Mouse (Mus musculus) lung, postnatal 0 days (tissue): ENCODE measurements around the gene Eif4g2. TPM values are rescaled to one million over a fixed set of nuclear protein-coding genes. Genes with fewer than 3 reads are reported as not detected.
A peak's percentile ranks its signal among the peaks of the same experiment; 100 is the strongest.

ENCODE experiments used
- ATAC-seq: fragments of 200-750 bp; cut with Nextera tagmentation; 2 replicates; pipeline ENCODE4 v1.8.0; 2017; ENCODE audit warnings: moderate library complexity
- DNase-seq: peaks from one replicate; pipeline ENCODE4 v3.0.0-alpha.2; 2016; ENCODE audit warnings: low spot score
- H3K27ac ChIP-seq: fragments of 300-500 bp; sonication (generic); 2 replicates; pipeline ENCODE4 v1.5.1; 2014; ENCODE audit warnings: antibody characterized with exemption, mild to moderate bottlenecking, low read length, mixed read lengths
- H3K27me3 ChIP-seq: fragments of 300-500 bp; sonication (generic); replicated peaks from 2 replicates; pipeline ENCODE4 v1.6.1; 2014; ENCODE audit warnings: low read length, mixed read lengths; ENCODE audit not compliant: insufficient read depth
- H3K36me3 ChIP-seq: fragments of 300-500 bp; sonication (generic); 2 replicates; pipeline ENCODE4 v1.6.1; 2014; ENCODE audit warnings: low read length, mixed read lengths; ENCODE audit not compliant: insufficient read depth
- H3K4me1 ChIP-seq: fragments of 300-500 bp; sonication (generic); 2 replicates; pipeline ENCODE4 v1.6.1; 2014; ENCODE audit warnings: antibody characterized with exemption, low read depth, low read length, mixed read lengths; ENCODE audit not compliant: insufficient read depth
- H3K4me2 ChIP-seq: fragments of 300-500 bp; sonication (generic); replicated peaks from 2 replicates; pipeline ENCODE4 v1.6.1; 2014; ENCODE audit warnings: low read depth, mild to moderate bottlenecking, low read length, moderate library complexity, mixed read lengths
- H3K4me3 ChIP-seq: fragments of 300-500 bp; sonication (generic); 2 replicates; pipeline ENCODE4 v1.5.1; 2014; ENCODE audit warnings: low read depth, low read length
- H3K9ac ChIP-seq: fragments of 300-500 bp; sonication (generic); replicated peaks from 2 replicates; pipeline ENCODE4 v1.6.1; 2014; ENCODE audit warnings: low read depth, mild to moderate bottlenecking
- H3K9me3 ChIP-seq: fragments of 300-500 bp; sonication (generic); 2 replicates; pipeline ENCODE4 v1.6.1; 2016; ENCODE audit warnings: low read length, mixed read lengths
- CTCF ChIP-seq: IDR thresholded peaks from 2 replicates; pipeline ENCODE4 v1.5.1; 2016; ENCODE audit warnings: antibody characterized with exemption, mild to moderate bottlenecking
- EP300 ChIP-seq: IDR thresholded peaks from 2 replicates; pipeline ENCODE4 v1.6.1; 2016; ENCODE audit warnings: antibody characterized with exemption, mild to moderate bottlenecking, control low read depth
- WGBS: fragments of 180-500 bp; shearing (Covaris S2); extraction: QIAGEN DNeasy Blood & Tissue Kit; methylation state at CpG from one replicate; pipeline ENCODE4 v1.1.7; 2014; 5-methylcytosine and 5-hydroxymethylcytosine counted together
- polyA plus RNA-seq: library from polyadenylated mRNA; unstranded; fragments of >200 nt; fragmentation: Nextera tagmentation; extraction: Ambion mirVana; gene quantifications from 2 replicates; pipeline ENCODE4 v1.2.1, GENCODE M21; 2015

Eif4g2 gene
- polyA plus RNA-seq, 1 experiment from 2014 or later, result 325 TPM

DNA sequence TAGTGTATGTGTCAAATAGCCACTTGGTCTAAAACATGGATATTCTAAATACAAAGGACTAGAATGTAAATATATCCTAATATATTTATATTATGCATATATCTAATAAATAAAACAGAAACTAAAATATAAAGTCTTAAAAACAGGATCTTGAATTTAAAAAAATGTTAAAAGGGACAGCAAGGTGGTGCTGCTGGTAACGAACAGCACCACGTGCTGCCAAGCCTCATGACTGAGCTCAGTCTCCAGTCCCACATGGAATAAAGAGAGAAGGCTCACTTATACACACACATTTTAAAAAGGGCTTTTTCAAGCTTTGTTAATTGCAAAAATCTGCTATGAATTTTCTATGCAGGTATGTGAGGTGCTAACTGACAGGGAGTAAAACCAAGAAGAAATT lies 1.6 kb upstream of the Eif4g2 start:
- ATAC-seq (no peak), DNase-seq (no peak)
- Histone ChIP-seq H3K4me1 (no peaks in the 10 kb centered on the region; the same call in 1 of the 2 replicates), H3K9ac (no peak overlapping the region), H3K27ac (no peak overlapping the region), H3K9me3 (no peaks in the 10 kb centered on the region), H3K4me3 (no peak overlapping the region), H3K4me2 (no peak overlapping the region), H3K27me3 (no peaks in the 10 kb centered on the region), H3K36me3 (peaks cover 12% of the 10 kb centered on the region)
- 68% methylated on average over 2 of the region's 2 CpGs for WGBS
- TF ChIP-seq CTCF (no peak), EP300 (no peak)

DNA sequence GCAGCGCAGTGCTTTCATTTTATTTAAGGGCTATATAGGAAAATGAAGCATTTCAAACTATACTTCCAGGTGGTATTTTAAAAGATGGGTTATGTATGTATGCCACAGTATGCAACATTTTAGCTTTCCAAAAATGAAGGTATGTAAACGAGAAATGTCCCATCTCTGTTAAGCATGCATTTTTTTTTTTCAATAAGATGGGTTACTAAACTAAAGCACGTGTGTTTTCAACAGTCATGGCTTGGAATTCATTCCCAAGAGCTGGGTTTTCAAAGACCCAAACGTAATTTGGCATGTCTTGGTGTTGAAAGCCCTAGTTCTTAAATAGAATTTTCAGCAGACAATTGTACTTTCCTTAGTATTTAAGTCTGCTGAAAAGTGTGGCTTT lies 897 bp upstream of the Eif4g2 start:
- Histone ChIP-seq H3K27ac (peak overlapping the region; percentile 99), H3K27me3 (no peaks in the 10 kb centered on the region), H3K4me2 (peak overlapping the region; percentile 69), H3K9me3 (no peaks in the 10 kb centered on the region), H3K4me3 (peak overlapping the region; percentile 84), H3K36me3 (peaks cover 19% of the 10 kb centered on the region), H3K4me1 (no peaks in the 10 kb centered on the region; the same call in 1 of the 2 replicates), H3K9ac (peak overlapping the region; percentile 74)
- TF ChIP-seq EP300 (0 out of 2 replicates have a peak, but pooled peaks have one; percentile 3), CTCF (no peak)
- ATAC-seq (no peak), DNase-seq (peak; percentile 32)
- WGBS, result 9% methylated on average over 4 of the region's 4 CpGs

DNA sequence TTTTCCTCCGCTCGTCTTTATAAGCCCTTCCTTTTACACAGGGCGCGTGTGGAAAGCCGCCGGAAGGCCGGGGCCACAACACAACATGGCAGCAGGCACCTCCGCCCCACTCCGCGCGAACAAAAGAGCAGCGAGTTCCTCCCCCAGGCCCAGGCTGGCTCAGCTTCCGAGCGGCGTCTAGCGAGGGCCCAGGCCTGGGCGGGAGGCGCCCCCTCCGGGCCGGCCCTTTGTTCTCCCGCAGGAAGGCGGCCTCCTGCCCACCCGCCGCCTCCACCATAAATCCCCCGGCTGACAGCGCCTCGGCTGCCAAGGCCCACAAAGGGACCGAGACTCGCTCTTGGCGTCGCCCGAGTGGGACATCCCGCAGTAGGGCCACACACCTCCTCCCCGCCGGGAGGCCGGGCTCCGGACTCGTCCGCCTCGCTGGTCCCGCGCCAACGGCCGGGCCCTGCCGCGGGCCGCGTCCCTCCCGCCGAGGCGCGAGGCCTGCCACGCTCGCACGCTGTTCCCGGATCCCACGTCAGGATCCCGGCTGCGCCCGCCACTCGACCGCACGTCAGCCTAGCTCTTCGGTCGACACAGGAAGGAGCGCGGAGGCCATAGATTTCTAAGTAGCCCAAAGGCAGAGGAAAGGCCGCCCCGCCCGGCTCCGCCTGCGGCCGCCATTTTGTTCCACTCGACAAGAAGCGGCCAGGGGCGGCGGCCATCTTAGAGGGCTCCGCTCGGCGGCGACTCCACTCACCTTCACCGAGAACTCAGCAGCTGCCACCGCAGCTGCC lies 598 bp downstream of the Eif4g2 start:
- no peak for TF ChIP-seq EP300
- TF ChIP-seq CTCF, result peak; percentile 36; the same call in 1 of the 2 replicates
- DNase-seq (peak; percentile 95), ATAC-seq (peak; percentile 75)
- Histone ChIP-seq H3K4me2 (peak overlapping the region; percentile 49), H3K4me3 (peak overlapping the region; percentile 84), H3K27me3 (no peaks in the 10 kb centered on the region), H3K36me3 (peaks cover 32% of the 10 kb centered on the region), H3K27ac (peak overlapping the region; percentile 99), H3K4me1 (no peaks in the 10 kb centered on the region; the same call in 1 of the 2 replicates), H3K9ac (peak overlapping the region; percentile 93), H3K9me3 (no peaks in the 10 kb centered on the region)
- under 1% methylated on average over 76 of the region's 83 CpGs for WGBS

DNA sequence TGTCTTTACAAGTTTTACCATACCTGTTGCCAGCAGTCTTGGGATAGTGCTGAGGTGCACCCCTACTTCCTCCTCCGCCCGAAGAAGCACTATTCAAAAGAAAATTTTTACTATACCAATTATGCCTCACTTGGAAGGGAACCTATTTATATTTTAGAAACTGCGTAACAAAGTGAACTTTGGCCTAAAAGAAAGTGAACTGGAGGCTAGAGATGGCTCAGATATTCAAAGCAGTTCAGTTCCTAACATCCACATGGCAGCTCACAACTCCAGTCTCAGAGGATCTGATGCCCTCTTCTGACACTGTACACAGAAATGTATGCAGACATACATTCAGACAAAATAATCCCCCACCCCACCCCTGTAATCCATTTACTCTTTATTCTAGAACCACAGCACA lies 2.0 kb downstream of the Eif4g2 start:
- no peak for DNase-seq
- H3K27ac ChIP-seq, result no peak overlapping the region
- no peaks in the 10 kb centered on the region for H3K9me3 ChIP-seq
- H3K9ac ChIP-seq, result peak overlapping the region; percentile 93; the same call in 1 of the 2 replicates
- TF ChIP-seq CTCF, result no peak
- TF ChIP-seq EP300, result no peak
- no peaks in the 10 kb centered on the region; the same call in 1 of the 2 replicates for H3K4me1 ChIP-seq
- H3K4me3 ChIP-seq, result peak overlapping the region; percentile 84
- WGBS, result 73% methylated on average over 3 of the region's 3 CpGs
- peak overlapping the region; percentile 49 for H3K4me2 ChIP-seq
- H3K36me3 ChIP-seq, result peaks cover 46% of the 10 kb centered on the region
- no peak for ATAC-seq
- no peaks in the 10 kb centered on the region for H3K27me3 ChIP-seq

DNA sequence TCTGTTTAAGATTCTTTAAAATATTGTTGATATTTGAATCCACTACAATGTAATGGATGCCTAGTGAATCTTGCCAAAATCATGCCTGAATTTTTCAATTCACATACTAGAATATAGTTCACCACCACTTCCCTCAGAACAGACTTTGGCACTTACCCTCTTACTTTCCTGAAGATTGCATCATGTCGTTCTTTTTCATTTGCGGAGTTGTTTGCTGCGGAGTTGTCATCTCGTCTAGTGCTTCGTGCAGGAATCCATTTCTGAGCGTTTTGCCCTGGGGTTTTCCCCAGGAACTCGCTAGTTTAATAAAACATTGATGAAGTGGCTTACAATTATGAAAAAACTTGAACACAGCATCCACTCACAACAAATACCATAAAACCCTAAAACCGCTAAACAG lies 2.8 kb downstream of the Eif4g2 start:
- H3K9me3 ChIP-seq, result no peaks in the 10 kb centered on the region
- H3K36me3 ChIP-seq, result peaks cover 51% of the 10 kb centered on the region
- H3K4me1 ChIP-seq, result no peaks in the 10 kb centered on the region; the same call in 1 of the 2 replicates
- H3K9ac ChIP-seq, result no peak overlapping the region
- ATAC-seq (no peak), DNase-seq (peak; percentile 52)
- WGBS, result 44% methylated on average over 8 of the region's 8 CpGs
- H3K27me3 ChIP-seq, result no peaks in the 10 kb centered on the region
- no peak overlapping the region for H3K27ac ChIP-seq
- TF ChIP-seq CTCF, result no peak
- no peak for TF ChIP-seq EP300
- 0 out of 2 replicates have a peak overlapping the region, but pooled peaks have one; percentile 17 for H3K4me2 ChIP-seq
- no peak overlapping the region for H3K4me3 ChIP-seq

DNA sequence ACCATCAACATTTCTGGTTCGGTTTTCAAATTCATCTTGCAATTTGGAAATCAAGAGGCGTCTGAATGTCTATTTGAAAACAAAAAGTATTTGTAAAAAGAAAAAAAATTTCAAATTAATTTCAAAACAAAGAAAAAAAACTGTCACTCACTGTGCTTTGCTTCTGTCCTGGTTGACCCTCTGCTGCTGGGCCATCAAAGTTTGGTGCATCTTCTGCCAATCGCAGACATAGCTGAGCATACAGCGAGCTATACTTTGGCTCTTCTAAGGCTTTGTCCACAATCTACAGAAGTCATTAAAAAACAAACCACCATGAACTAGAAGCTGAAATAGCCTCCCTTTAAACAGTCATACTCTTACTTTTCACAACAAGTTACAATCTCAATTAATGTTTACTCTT lies 4.6 kb downstream of the Eif4g2 start:
- no peak overlapping the region for H3K27ac ChIP-seq
- TF ChIP-seq EP300 (no peak), CTCF (no peak)
- WGBS, result 90% methylated on average over 4 of the region's 4 CpGs
- H3K4me3 ChIP-seq, result no peak overlapping the region
- no peaks in the 10 kb centered on the region for H3K9me3 ChIP-seq
- H3K36me3 ChIP-seq, result peaks cover 67% of the 10 kb centered on the region
- no peaks in the 10 kb centered on the region for H3K27me3 ChIP-seq
- no peak for ATAC-seq
- H3K9ac ChIP-seq, result no peak overlapping the region
- H3K4me2 ChIP-seq, result no peak overlapping the region
- DNase-seq, result no peak
- no peaks in the 10 kb centered on the region; the same call in 1 of the 2 replicates for H3K4me1 ChIP-seq
